Mouse (Mus musculus) MEL (cell line): Measurements from ENCODE around the gene Apopt1.

Experiments used
- CTCF ChIP-seq, 3 experiments: IDR thresholded peaks in 2 of 3; conservative IDR thresholded peaks in 1 of 3; 2 replicates each; pipeline ENCODE4 v1.5.1; 2011 to 2012; ENCODE audit warnings: low read length in 3 of 3, low read depth in 2 of 3, mild to moderate bottlenecking in 2 of 3, improper control_type of control experiment in 1 of 3, inconsistent platforms in 1 of 3, mixed read lengths in 1 of 3, moderate library complexity in 1 of 3; ENCODE audit not compliant: control insufficient read depth in 1 of 3, insufficient read depth in 1 of 3, poor library complexity in 1 of 3, severe bottlenecking in 1 of 3
- ELF1 ChIP-seq: IDR thresholded peaks from 2 replicates; pipeline ENCODE4 v1.6.1; 2014; ENCODE audit warnings: low read depth, mild to moderate bottlenecking, inconsistent platforms, low read length, improper control_type of control experiment, moderate library complexity
- EP300 ChIP-seq, 2 experiments: IDR thresholded peaks; 2 replicates each; pipeline ENCODE4 v1.6.1; 2011; ENCODE audit warnings: improper control_type of control experiment in 2 of 2, low read length in 2 of 2, low read depth in 1 of 2, mild to moderate bottlenecking in 1 of 2
- GATA1 ChIP-seq: IDR thresholded peaks from 2 replicates; pipeline ENCODE4 v1.6.1; 2011; ENCODE audit warnings: low read depth, low read length, improper control_type of control experiment
- JUND ChIP-seq: IDR thresholded peaks from 2 replicates; pipeline ENCODE4 v1.6.1; 2011; ENCODE audit warnings: low read depth, mild to moderate bottlenecking, improper control_type of control experiment, low read length
- KAT2A ChIP-seq: conservative IDR thresholded peaks from 2 replicates; pipeline ENCODE4 v1.6.1; 2012; ENCODE audit warnings: low read depth, low read length, improper control_type of control experiment, inconsistent platforms
- POLR2A ChIP-seq, 2 experiments: IDR thresholded peaks; 2 replicates each; pipeline ENCODE4 v1.6.1; 2011 to 2012; ENCODE audit warnings: low read length in 2 of 2, mild to moderate bottlenecking in 2 of 2, control low read depth in 1 of 2, improper control_type of control experiment in 1 of 2, low read depth in 1 of 2, moderate library complexity in 1 of 2; ENCODE audit not compliant: control insufficient read depth in 1 of 2, insufficient read depth in 1 of 2, poor library complexity in 1 of 2
- POLR2AphosphoS2 ChIP-seq: IDR thresholded peaks from 2 replicates; pipeline ENCODE4 v1.6.1; 2011; ENCODE audit warnings: low read length, improper control_type of control experiment
- RCOR1 ChIP-seq: IDR thresholded peaks from 2 replicates; pipeline ENCODE4 v1.6.1; 2012; ENCODE audit warnings: low read depth, mild to moderate bottlenecking, inconsistent platforms, low read length, improper control_type of control experiment
- TCF12 ChIP-seq: IDR thresholded peaks from 2 replicates; pipeline ENCODE4 v1.6.1; 2014; ENCODE audit warnings: low read depth, mild to moderate bottlenecking, inconsistent platforms, low read length, improper control_type of control experiment, moderate library complexity
- UBTF ChIP-seq: IDR thresholded peaks from 2 replicates; pipeline ENCODE4 v1.6.1; 2012; ENCODE audit warnings: low read depth, mild to moderate bottlenecking, inconsistent platforms, low read length, improper control_type of control experiment, moderate library complexity, borderline replicate concordance; ENCODE audit not compliant: insufficient read depth
- ZKSCAN1 ChIP-seq: IDR thresholded peaks from 2 replicates; pipeline ENCODE4 v1.6.1; 2012; ENCODE audit warnings: low read depth, mild to moderate bottlenecking, inconsistent platforms, low read length, improper control_type of control experiment, moderate library complexity
- ZNF384 ChIP-seq: IDR thresholded peaks from 2 replicates; pipeline ENCODE4 v1.6.1; 2012; ENCODE audit warnings: low read depth, mild to moderate bottlenecking, inconsistent platforms, low read length, improper control_type of control experiment

DNA sequence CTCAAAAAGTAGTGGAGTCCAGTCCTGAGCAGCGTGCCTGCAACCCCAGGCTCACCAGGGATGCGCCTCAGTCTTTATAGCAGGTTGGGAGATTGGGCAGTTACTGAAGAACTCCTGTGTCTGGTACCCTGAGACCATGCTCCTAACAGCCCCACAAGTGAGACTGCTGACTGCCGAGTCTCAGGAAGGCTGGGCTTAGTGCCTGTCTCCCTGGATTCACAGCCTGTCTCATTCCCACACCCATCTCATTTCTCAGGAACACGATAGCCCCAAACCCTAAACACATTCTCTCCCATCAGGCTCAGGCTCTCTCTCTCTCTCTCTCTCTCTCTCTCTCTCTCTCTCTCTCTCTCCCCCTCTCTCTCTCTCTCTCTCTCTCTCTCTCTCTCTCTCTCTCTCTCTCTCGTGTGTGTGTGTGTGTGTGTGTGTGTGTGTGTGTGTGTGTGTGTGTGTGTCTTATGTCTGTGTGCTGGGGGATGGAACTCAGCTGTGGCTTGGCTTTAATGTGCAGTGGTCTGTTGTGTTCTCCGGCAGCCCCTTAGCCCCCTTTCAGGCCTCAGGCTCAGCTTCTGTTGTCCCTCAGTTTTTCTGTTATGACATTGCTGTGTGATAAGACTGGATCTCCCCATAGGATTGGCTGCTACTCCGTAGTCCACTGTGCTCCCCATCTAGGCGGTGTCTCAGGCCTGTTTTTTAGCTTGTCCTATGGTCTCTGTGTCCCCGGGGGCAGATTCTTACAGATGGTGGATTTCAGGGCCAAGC lies 56.9 kb downstream of the Apopt1 start:
- TF ChIP-seq EP300 (IDR thresholded peaks at IDR 0.05; ENCODE audit: low read depth in 1 of 2, low read length in 2 of 2) = no peak
- TF ChIP-seq GATA1 = no peak
- no peak for TF ChIP-seq CTCF (IDR thresholded peaks at IDR 0.05 in 2 of 3, conservative IDR thresholded peaks at IDR 0.05 in 1 of 3; ENCODE audit: control insufficient read depth in 1 of 3, insufficient read depth in 1 of 3, low read depth in 2 of 3, low read length in 3 of 3, poor library complexity in 1 of 3, severe bottlenecking in 1 of 3)
- no peak for TF ChIP-seq POLR2AphosphoS2
- TF ChIP-seq POLR2A (IDR thresholded peaks at IDR 0.05; ENCODE audit: control insufficient read depth in 1 of 2, insufficient read depth in 1 of 2, low read depth in 1 of 2, low read length in 2 of 2, poor library complexity in 1 of 2) = no peak
- TF ChIP-seq ZNF384 = no peak
- no peak for TF ChIP-seq ZKSCAN1
- no peak for TF ChIP-seq JUND
- TF ChIP-seq ELF1 = no peak
- TF ChIP-seq UBTF = no peak
- no peak for TF ChIP-seq KAT2A
- no peak for TF ChIP-seq TCF12
- no peak for TF ChIP-seq RCOR1
